Mouse (Mus musculus) spleen, adult 2 months (tissue): ENCODE results near the gene Zfp978.
"Not testable (repeated sequence)": the region's sequence is repeated elsewhere in the genome, so short reads cannot be mapped to it uniquely, and the experiment has no call there.

Experiments
- CTCF ChIP-seq: fragments of 200-500 bp; IDR thresholded peaks from 2 replicates; pipeline ENCODE4 v1.5.1; 2011; ENCODE audit warnings: mild to moderate bottlenecking, inconsistent platforms; ENCODE audit not compliant: insufficient read depth, insufficient read length, insufficient replicate concordance; ENCODE audit errors: extremely low read depth
- POLR2A ChIP-seq: fragments of 200-500 bp; IDR thresholded peaks from 2 replicates; pipeline ENCODE4 v1.6.1; 2011; ENCODE audit warnings: low read depth, low read length, inconsistent platforms

GRCm38 (mm10) chr4:147418333-147418732 lies 57.2 kb downstream of the Zfp978 start:
- TF ChIP-seq POLR2A, CTCF: not testable (repeated sequence)
